Mouse (Mus musculus) liver, embryonic 11.5 days (tissue): Measurements from ENCODE around the gene Fam183b. TPM values are rescaled to one million over a fixed set of nuclear protein-coding genes. Genes with fewer than 3 reads are reported as not detected.
A peak's percentile ranks its signal among the peaks of the same experiment; 100 is the strongest.
"Not testable (repeated sequence)": the region's sequence is repeated elsewhere in the genome, so short reads cannot be mapped to it uniquely, and the experiment has no call there.

ENCODE experiments used
- ATAC-seq: fragments of 200-750 bp; cut with Nextera tagmentation; replicated peaks from 2 replicates; pipeline ENCODE4 v1.8.0; 2017; ENCODE audit warnings: moderate number of reproducible peaks, mild to moderate bottlenecking, moderate TSS enrichment, moderate library complexity; ENCODE audit not compliant: low FRiP score
- DNase-seq: peaks from one replicate; pipeline ENCODE4 v3.0.0-alpha.2; 2017; ENCODE audit warnings: low spot score
- H3K27ac ChIP-seq: fragments of 300-500 bp; sonication (generic); 2 replicates; pipeline ENCODE4 v1.5.1; 2014; ENCODE audit warnings: mild to moderate bottlenecking, low read depth, low read length, control low read depth
- H3K27me3 ChIP-seq: fragments of 300-500 bp; sonication (generic); replicated peaks from 2 replicates; pipeline ENCODE4 v1.6.1; 2014; ENCODE audit warnings: low read length, mixed read lengths; ENCODE audit not compliant: control insufficient read depth, insufficient read depth
- H3K36me3 ChIP-seq: fragments of 300-500 bp; sonication (generic); 2 replicates; pipeline ENCODE4 v1.6.1; 2014; ENCODE audit warnings: mild to moderate bottlenecking, low read length, moderate library complexity, mixed read lengths; ENCODE audit not compliant: control insufficient read depth, insufficient read depth
- H3K4me1 ChIP-seq: fragments of 300-500 bp; sonication (generic); replicated peaks from 2 replicates; pipeline ENCODE4 v1.6.1; 2014; ENCODE audit warnings: low read length, mixed read lengths; ENCODE audit not compliant: control insufficient read depth, insufficient read depth
- H3K4me2 ChIP-seq: fragments of 300-500 bp; sonication (generic); 2 replicates; pipeline ENCODE4 v1.6.1; 2014; ENCODE audit warnings: mild to moderate bottlenecking, control low read depth, moderate library complexity
- H3K4me3 ChIP-seq: fragments of 300-500 bp; sonication (generic); 2 replicates; pipeline ENCODE4 v1.5.1; 2014; ENCODE audit warnings: low read depth, low read length, control low read depth
- H3K9ac ChIP-seq: fragments of 300-500 bp; sonication (generic); 2 replicates; pipeline ENCODE4 v1.6.1; 2014; ENCODE audit warnings: low read depth, low read length, control low read depth
- H3K9me3 ChIP-seq: fragments of 300-500 bp; sonication (generic); 2 replicates; pipeline ENCODE4 v1.6.1; 2016; ENCODE audit warnings: low read length, inconsistent platforms, mixed read lengths; ENCODE audit not compliant: control insufficient read depth
- WGBS: fragments of 180-500 bp; shearing (Covaris S2); extraction: QIAGEN DNeasy Blood & Tissue Kit; methylation state at CpG from one replicate; pipeline ENCODE4 v1.1.7; 2014; 5-methylcytosine and 5-hydroxymethylcytosine counted together
- polyA plus RNA-seq: library from polyadenylated mRNA; unstranded; fragments of >200 nt; fragmentation: Nextera tagmentation; extraction: Ambion mirVana; gene quantifications from 2 replicates; pipeline ENCODE4 v1.2.1, GENCODE M21; 2014

Fam183b gene
- 0.70 and 0.86 TPM in 2 replicates for polyA plus RNA-seq

- ATAC-seq: no peak
- no peak for DNase-seq
These were observed at the start of gene Fam183b for GRCm38 (mm10) chr11:58801558-58802228. Gene Fam183b, minus strand, starts transcription at chr11:58801960.

GRCm38 (mm10) chr11:58849731-58850130, 48.0 kb upstream of the Fam183b start:
- no peak for DNase-seq
- Histone ChIP-seq H3K4me2 (no peak overlapping the region), H3K4me3 (no peak overlapping the region), H3K4me1 (peaks cover 5% of the 10 kb centered on the region), H3K9me3 (no peaks in the 10 kb centered on the region), H3K9ac (no peak overlapping the region), H3K36me3 (peaks cover 6% of the 10 kb centered on the region; the same call in 1 of the 2 replicates), H3K27me3 (no peaks in the 10 kb centered on the region), H3K27ac (no peak overlapping the region)
- WGBS: 79% methylated on average over 2 of the region's 2 CpGs
- no peak for ATAC-seq

More at GRCm38 (mm10) chr11:58801558-58802228, at the start of gene Fam183b:
- Histone ChIP-seq H3K36me3 (no peaks in the 10 kb centered on the region), H3K4me2 (no peak within 1 kb of the TSS), H3K4me1 (no peaks in the 10 kb centered on the region; the same call in 1 of the 2 replicates), H3K27me3 (no peaks in the 10 kb centered on the region), H3K9ac (no peak within 1 kb of the TSS), H3K27ac (no peak within 1 kb of the TSS), H3K9me3 (no peaks in the 10 kb centered on the region), H3K4me3 (no peak within 1 kb of the TSS)
- 44% methylated on average over 14 of the region's 14 CpGs for WGBS

GRCm38 (mm10) chr11:58847636-58848035, 45.9 kb upstream of the Fam183b start:
- Histone ChIP-seq H3K4me3 (peak overlapping the region; percentile 82), H3K27ac (no peak overlapping the region), H3K36me3 (peaks cover 6% of the 10 kb centered on the region; the same call in 1 of the 2 replicates), H3K9ac (peak overlapping the region; percentile 83), H3K9me3 (no peaks in the 10 kb centered on the region), H3K27me3 (no peaks in the 10 kb centered on the region), H3K4me2 (peak overlapping the region; percentile 88), H3K4me1 (peaks cover 5% of the 10 kb centered on the region)
- ATAC-seq (no peak; the same call in 1 of the 2 replicates), DNase-seq (no peak)
- WGBS: 41% methylated on average over 9 of the region's 9 CpGs

- peak; percentile 100 for ATAC-seq
- Histone ChIP-seq H3K4me3 (peak within 1 kb of the TSS; percentile 82), H3K9ac (peak within 1 kb of the TSS; percentile 83), H3K36me3 (peaks cover 6% of the 10 kb centered on the region; the same call in 1 of the 2 replicates), H3K27me3 (no peaks in the 10 kb centered on the region), H3K9me3 (no peaks in the 10 kb centered on the region), H3K4me1 (peaks cover 5% of the 10 kb centered on the region), H3K4me2 (peak within 1 kb of the TSS; percentile 88), H3K27ac (no peak within 1 kb of the TSS)
- peak; percentile 82 for DNase-seq
- under 1% methylated on average over 24 of the region's 24 CpGs for WGBS
These were observed 45.2 kb upstream of the Fam183b start, which contains the start of gene Gm12258 for GRCm38 (mm10) chr11:58846919-58847461. Gene Gm12258, plus strand, starts transcription at chr11:58847158.

GRCm38 (mm10) chr11:58838951-58839350, 37.2 kb upstream of the Fam183b start, which contains the start of gene Olfr311:
Gene Olfr311, plus strand, starts transcription at chr11:58839251.
- H3K9me3 ChIP-seq, H3K9ac ChIP-seq, H3K4me3 ChIP-seq, H3K4me2 ChIP-seq, H3K36me3 ChIP-seq, ATAC-seq, H3K4me1 ChIP-seq, DNase-seq, H3K27ac ChIP-seq, H3K27me3 ChIP-seq: not testable (repeated sequence)

- not testable (repeated sequence) for DNase-seq, H3K9me3 ChIP-seq, H3K4me2 ChIP-seq, H3K9ac ChIP-seq, H3K27me3 ChIP-seq, H3K4me1 ChIP-seq, H3K36me3 ChIP-seq, H3K4me3 ChIP-seq, ATAC-seq, H3K27ac ChIP-seq
- WGBS: 62% methylated on average over 3 of the region's 3 CpGs
These were observed 30.8 kb upstream of the Fam183b start for GRCm38 (mm10) chr11:58832541-58832940.

GRCm38 (mm10) chr11:58829764-58830163, 28.0 kb upstream of the Fam183b start:
- H3K4me3 ChIP-seq: no peak overlapping the region
- H3K27me3 ChIP-seq: no peaks in the 10 kb centered on the region
- DNase-seq: no peak
- H3K4me2 ChIP-seq: no peak overlapping the region
- no peak for ATAC-seq
- H3K36me3 ChIP-seq: no peaks in the 10 kb centered on the region
- H3K9me3 ChIP-seq: no peaks in the 10 kb centered on the region
- 56% methylated on average over 3 of the region's 3 CpGs for WGBS
- no peak overlapping the region for H3K9ac ChIP-seq
- no peak overlapping the region for H3K27ac ChIP-seq
- no peaks in the 10 kb centered on the region for H3K4me1 ChIP-seq

- not testable (repeated sequence) for H3K4me2 ChIP-seq, H3K4me3 ChIP-seq, DNase-seq, H3K36me3 ChIP-seq, H3K9me3 ChIP-seq, H3K4me1 ChIP-seq, H3K9ac ChIP-seq, ATAC-seq, H3K27me3 ChIP-seq, H3K27ac ChIP-seq
These were observed 27.2 kb upstream of the Fam183b start, which contains the start of gene Olfr312 for GRCm38 (mm10) chr11:58828937-58829336. Gene Olfr312, plus strand, starts transcription at chr11:58829237.

GRCm38 (mm10) chr11:58815676-58816075, 13.9 kb upstream of the Fam183b start:
- DNase-seq: no peak
- 71% methylated on average over 1 of the region's 1 CpGs for WGBS
- Histone ChIP-seq H3K4me3 (no peak overlapping the region), H3K27ac (no peak overlapping the region), H3K9me3 (no peaks in the 10 kb centered on the region), H3K4me2 (no peak overlapping the region), H3K27me3 (no peaks in the 10 kb centered on the region), H3K36me3 (no peaks in the 10 kb centered on the region), H3K9ac (no peak overlapping the region), H3K4me1 (no peaks in the 10 kb centered on the region)
- no peak for ATAC-seq
